Mouse (Mus musculus): ENCODE data around the gene Rhof.

GRCm38 (mm10) chr5:123067395-123067995 is 65.0 kb downstream of the Rhof start:
- TF ChIP-seq CTCF (IDR thresholded peaks at IDR 0.05; ENCODE audit: low read depth), result peak; percentile 52
- no peak; the same call in 1 of the 2 replicates for TF ChIP-seq EP300 (IDR thresholded peaks at IDR 0.05; ENCODE audit: low read depth)
